Mouse (Mus musculus): ENCODE measurements around the gene Tbc1d7.

Tbc1d7 gene

GRCm38 (mm10) chr13:43171020-43171710, at the start of gene Tbc1d7:
Gene Tbc1d7, minus strand, starts transcription at chr13:43171501.
- in situ Hi-C loops (cut with MboI, MseI), result no loop called here

GRCm38 (mm10) chr13:43220635-43221034, 49.3 kb upstream of the Tbc1d7 start:
- in situ Hi-C loops (cut with MboI, MseI), result loop anchor here (25.0 kb wide), 1 partner anchor 1292 kb away; no protein-coding TSS in a partner anchor

- in situ Hi-C loops (cut with MboI, MseI), result loop anchor here (5.0 to 25.0 kb wide), 2 partner anchors 34 to 1294 kb away; no protein-coding TSS in a partner anchor
Measured at GRCm38 (mm10) chr13:43218764-43219163, 47.5 kb upstream of the Tbc1d7 start.

GRCm38 (mm10) chr13:43218284-43218683, 47.0 kb upstream of the Tbc1d7 start:
- in situ Hi-C loops (cut with MboI, MseI), result loop anchor here (5.0 to 25.0 kb wide), 2 partner anchors 34 to 1294 kb away; no protein-coding TSS in a partner anchor

GRCm38 (mm10) chr13:43217686-43218085, 46.4 kb upstream of the Tbc1d7 start:
- in situ Hi-C loops (cut with MboI, MseI), result loop anchor here (5.0 to 25.0 kb wide), 2 partner anchors 35 to 1295 kb away; no protein-coding TSS in a partner anchor

- in situ Hi-C loops (cut with MboI, MseI), result loop anchor here (5.0 to 25.0 kb wide), 2 partner anchors 35 to 1295 kb away; no protein-coding TSS in a partner anchor
Measured at GRCm38 (mm10) chr13:43217059-43217458, 45.8 kb upstream of the Tbc1d7 start.

- in situ Hi-C loops (cut with MboI, MseI), result loop anchor here (5.0 to 25.0 kb wide), 2 partner anchors 36 to 1296 kb away; no protein-coding TSS in a partner anchor
Measured at GRCm38 (mm10) chr13:43215994-43216706, 44.8 kb upstream of the Tbc1d7 start.

GRCm38 (mm10) chr13:43215144-43215993, 44.1 kb upstream of the Tbc1d7 start:
- in situ Hi-C loops (cut with MboI, MseI), result loop anchor here (5.0 to 25.0 kb wide), 2 partner anchors 37 to 1297 kb away; no protein-coding TSS in a partner anchor

- in situ Hi-C loops (cut with MboI, MseI), result loop anchor here (25.0 kb wide), 1 partner anchor 1300 kb away; no protein-coding TSS in a partner anchor
Measured at GRCm38 (mm10) chr13:43212338-43212737, 41.0 kb upstream of the Tbc1d7 start.

GRCm38 (mm10) chr13:43210956-43211355, 39.7 kb upstream of the Tbc1d7 start:
- in situ Hi-C loops (cut with MboI, MseI), result loop anchor here (25.0 kb wide), 1 partner anchor 1301 kb away; no protein-coding TSS in a partner anchor

- in situ Hi-C loops (cut with MboI, MseI), result loop anchor here (25.0 kb wide), 1 partner anchor 1303 kb away; no protein-coding TSS in a partner anchor
Measured at GRCm38 (mm10) chr13:43209560-43209959, 38.3 kb upstream of the Tbc1d7 start.

- in situ Hi-C loops (cut with MboI, MseI), result loop anchor here (25.0 kb wide), 1 partner anchor 1303 kb away; no protein-coding TSS in a partner anchor
Measured at GRCm38 (mm10) chr13:43208914-43209439, 37.7 kb upstream of the Tbc1d7 start.

GRCm38 (mm10) chr13:43206118-43206683, 34.9 kb upstream of the Tbc1d7 start:
- in situ Hi-C loops (cut with MboI, MseI), result loop anchor here (25.0 kb wide), 1 partner anchor 1306 kb away; no protein-coding TSS in a partner anchor

GRCm38 (mm10) chr13:43203641-43204040, 32.3 kb upstream of the Tbc1d7 start:
- in situ Hi-C loops (cut with MboI, MseI), result loop anchor here (5.0 to 25.0 kb wide), 2 partner anchors 119 to 1309 kb away; no protein-coding TSS in a partner anchor

- in situ Hi-C loops (cut with MboI, MseI), result loop anchor here (5.0 to 25.0 kb wide), 2 partner anchors 119 to 1309 kb away; no protein-coding TSS in a partner anchor
Measured at GRCm38 (mm10) chr13:43203234-43203633, 31.9 kb upstream of the Tbc1d7 start.

GRCm38 (mm10) chr13:43202351-43202750, 31.1 kb upstream of the Tbc1d7 start:
- in situ Hi-C loops (cut with MboI, MseI), result loop anchor here (5.0 to 25.0 kb wide), 2 partner anchors 120 to 1310 kb away; no protein-coding TSS in a partner anchor

- in situ Hi-C loops (cut with MboI, MseI), result loop anchor here (5.0 to 25.0 kb wide), 2 partner anchors 121 to 1311 kb away; no protein-coding TSS in a partner anchor
Measured at GRCm38 (mm10) chr13:43201033-43201432, 29.7 kb upstream of the Tbc1d7 start.

GRCm38 (mm10) chr13:43200473-43200872, 29.2 kb upstream of the Tbc1d7 start:
- in situ Hi-C loops (cut with MboI, MseI), result loop anchor here (5.0 to 25.0 kb wide), 2 partner anchors 122 to 1312 kb away; no protein-coding TSS in a partner anchor

- in situ Hi-C loops (cut with MboI, MseI), result loop anchor here (5.0 to 25.0 kb wide), 3 partner anchors 123 to 1313 kb away; no protein-coding TSS in a partner anchor
Measured at GRCm38 (mm10) chr13:43199749-43200148, 28.4 kb upstream of the Tbc1d7 start.

GRCm38 (mm10) chr13:43199282-43199681, 28.0 kb upstream of the Tbc1d7 start:
- in situ Hi-C loops (cut with MboI, MseI), result loop anchor here (25.0 kb wide), 1 partner anchor 538 kb away; no protein-coding TSS in a partner anchor
